ENCODE assay signal across 23 mouse cellular contexts in the genomic region with DNA sequence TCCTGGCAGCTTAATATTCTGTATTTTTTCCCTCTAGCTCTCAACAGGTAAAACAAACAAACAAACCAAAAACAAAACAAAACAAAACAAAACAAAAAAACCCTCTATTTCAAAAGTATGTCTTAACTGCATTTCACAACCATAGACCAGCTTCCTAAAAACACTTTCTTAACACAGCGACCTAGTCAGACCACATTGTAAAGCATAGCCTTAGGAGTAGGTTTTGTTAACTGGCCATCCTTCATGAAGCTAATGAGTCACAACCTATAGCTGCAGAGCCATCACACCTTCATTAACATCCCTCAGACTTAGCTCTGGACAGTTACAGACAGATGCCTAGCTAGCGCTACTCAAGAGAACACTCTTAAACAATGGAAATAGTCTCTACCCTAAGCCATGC. TPM values are rescaled to one million over a fixed set of nuclear protein-coding genes. Genes with fewer than 3 reads are reported as not detected.
A peak's percentile ranks its signal among the peaks of the same experiment; 100 is the strongest.
DNase-seq lines count a peak whose midpoint lies in the region; ATAC-seq and TF ChIP-seq lines count a peak whose summit lies in the region.
"Had no signal": no experiment of that assay in that cellular context is flagged by ENCODE, and none has a peak within 500 bp of the region (broad histone marks: within the 10 kb centered on the region; RNA-seq: fewer than 3 reads in every experiment).

No protein-coding gene starts in this region.

- H3K4me3 ChIP-seq in bone marrow, adult 2 months (replicated peaks; ENCODE audit: control insufficient read depth, low read depth, low read length), result no peak overlapping the region
- H3K4me3 ChIP-seq: embryonic facial prominence, embryonic 10.5 days; erythroblast, embryonic 14.5 days; forebrain, embryonic 12.5 days; gastrocnemius, adult 2 months; heart, embryonic 13.5 days; hindbrain, embryonic 12.5 days had no signal

- TF ChIP-seq POLR2A in bone marrow, adult 2 months (IDR thresholded peaks at IDR 0.05; ENCODE audit: borderline replicate concordance, control insufficient read depth, low read depth, low read length), result no peak

- no peak for TF ChIP-seq CTCF in bone marrow, adult 2 months (IDR thresholded peaks at IDR 0.05; ENCODE audit: control insufficient read depth, insufficient read depth, low read length)

- H3K27ac ChIP-seq in bone marrow, adult 2 months (ENCODE audit: control insufficient read depth, insufficient read depth, low read depth, low read length, poor library complexity), result peak overlapping the region; percentile 3; the same call in 1 of the 2 replicates
- H3K27ac ChIP-seq: embryonic facial prominence, embryonic 10.5 days; forebrain, embryonic 12.5 days; gastrocnemius, adult 2 months; heart, embryonic 13.5 days; hindbrain, embryonic 12.5 days had no signal

- peaks cover 6% of the 10 kb centered on the region; the same call in 1 of the 2 replicates for H3K4me1 ChIP-seq in bone marrow, adult 2 months (ENCODE audit: control insufficient read depth, insufficient read depth, low read length)

- peak; percentile 63 for ATAC-seq in granulocyte monocyte progenitor cell, adult 5-6 weeks (replicated peaks; ENCODE audit: poor library complexity, severe bottlenecking)
- peak; percentile 63; the same call in 1 of the 2 replicates for ATAC-seq in monocyte, adult 5-6 weeks (replicated peaks; ENCODE audit: insufficient number of reproducible peaks, low FRiP score, low TSS enrichment, poor library complexity, severe bottlenecking)
- ATAC-seq: CD4-positive, CD25-positive, alpha-beta regulatory T cell, adult 4 months; forebrain, postnatal 0 days; hindbrain, embryonic 16.5 days; inflammation-experienced regulatory T-cells, adult 6 months had no signal

- peak; percentile 49 for DNase-seq in 416B (ENCODE audit: low read depth)
- no peak for DNase-seq in urinary bladder, adult 18-20 months (ENCODE audit: low spot score in 2 of 2)
- no peak for DNase-seq in cerebellum, postnatal 10 days
- no peak for DNase-seq in urinary bladder, adult 2 months (ENCODE audit: low spot score)
- DNase-seq: adrenal gland, postnatal 10 days; B cell, adult 2 months; cerebellum, adult 11-12 months; cerebellum, adult 9-11 months; forebrain, postnatal 0 days; gastrocnemius, adult 2 months; gastrocnemius, postnatal 25 days; heart, postnatal 4 days had no signal

- 68% methylated on average over 2 of the region's 2 CpGs for WGBS in bone marrow, adult 2 months

RNA-seq across cellular contexts. Expression of a gene that starts 37.9 kb away (rescaled TPM):
- polyA plus RNA-seq in bone marrow, adult 2 months (2011; ENCODE audit: insufficient read depth, insufficient read length, low replicate concordance, missing spikeins), result 16.4 and 39.6 TPM in 2 replicates
- total RNA-seq in granulocyte monocyte progenitor cell, adult 5-6 weeks (2014; fragmentation: Nextera tagmentation), result 119 and 145 TPM in 2 replicates
- total RNA-seq in granulocyte monocyte progenitor cell, adult 5-6 weeks (2017), result 130 and 135 TPM in 2 replicates
- total RNA-seq in monocyte, adult 5-6 weeks (2017), result 371 to 440 TPM (median 391 TPM) in 3 replicates
- 26.9 and 32.5 TPM in 2 replicates for polyA plus RNA-seq in urinary bladder, adult 2 months (2012; rRNA removed)
